Mouse (Mus musculus): Measurements from ENCODE around the gene Cryba4.

GRCm38 (mm10) chr5:112272934-112273333, 20.6 kb upstream of the Cryba4 start:
- TF ChIP-seq CTCF (IDR thresholded peaks at IDR 0.05): no peak
- no peak for TF ChIP-seq EP300 (IDR thresholded peaks at IDR 0.05)

All from lung, postnatal 0 days (tissue).